Mouse (Mus musculus): ENCODE results near the gene Pde3b. TPM values are rescaled to one million over a fixed set of nuclear protein-coding genes. Genes with fewer than 3 reads are reported as not detected.
A peak's percentile ranks its signal among the peaks of the same experiment; 100 is the strongest.

Pde3b gene
- polyA plus RNA-seq, 1 experiment from 2014 or later = 11.7 TPM

DNA sequence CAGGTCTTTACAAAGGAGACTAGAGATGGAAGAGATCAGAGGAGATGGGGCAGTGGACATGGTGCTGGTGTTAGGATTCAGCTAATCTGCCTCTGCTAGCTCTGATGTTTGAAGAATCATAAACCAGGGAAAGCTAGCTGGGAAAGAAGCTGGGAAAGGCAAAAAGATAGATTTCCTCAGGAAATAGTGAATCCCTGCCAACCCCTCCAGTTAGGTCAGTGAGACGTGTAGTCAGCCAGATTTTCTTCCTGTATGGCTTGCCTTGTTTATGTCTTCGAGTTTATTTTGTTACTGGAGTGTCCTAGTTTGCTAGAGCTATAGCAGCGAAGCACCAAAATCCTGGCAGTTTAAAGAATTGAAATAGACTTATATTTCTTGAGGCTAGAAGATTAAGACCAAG is 7.1 kb downstream of the Pde3b start:
- DNase-seq (peak; percentile 16), ATAC-seq (ENCODE audit: insufficient read depth) (no peak)
- 55% methylated on average over 3 of the region's 3 CpGs for WGBS
- H3K27ac ChIP-seq (ENCODE audit: low read depth) = no peak overlapping the region
- no peak overlapping the region for H3K4me2 ChIP-seq
- H3K4me3 ChIP-seq (ENCODE audit: low read depth, low read length) = no peak overlapping the region
- no peak overlapping the region for H3K9ac ChIP-seq
- H3K36me3 ChIP-seq (ENCODE audit: insufficient read depth) = no peaks in the 10 kb centered on the region
- no peaks in the 10 kb centered on the region for H3K27me3 ChIP-seq (ENCODE audit: insufficient read depth, low read length)
- H3K4me1 ChIP-seq (ENCODE audit: insufficient read depth) = peaks cover 4% of the 10 kb centered on the region
- TF ChIP-seq CTCF (IDR thresholded peaks at IDR 0.05; ENCODE audit: low read depth) = no peak
- H3K9me3 ChIP-seq (ENCODE audit: low read depth, low read length) = no peaks in the 10 kb centered on the region

DNA sequence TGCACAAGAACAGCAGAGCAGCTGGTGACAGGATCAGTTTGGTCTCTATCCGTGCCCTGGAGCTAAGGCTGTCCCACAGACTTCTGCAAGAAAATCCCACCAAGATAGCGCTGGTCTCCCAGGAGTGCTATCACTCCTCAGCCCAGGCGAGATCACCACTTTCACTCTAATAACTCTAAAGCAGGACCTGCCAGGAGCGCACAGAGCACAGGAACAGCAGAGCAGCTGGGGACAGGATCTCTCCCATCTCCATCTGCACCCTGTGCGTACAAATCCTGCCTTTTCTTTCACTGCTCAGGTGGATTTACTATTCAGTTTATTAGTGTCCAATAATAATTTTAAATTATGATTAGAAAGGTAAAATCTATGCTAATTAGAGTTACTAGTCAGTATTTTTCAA is 14.7 kb downstream of the Pde3b start:
- Histone ChIP-seq H3K4me2 (no peak overlapping the region), H3K27ac (ENCODE audit: low read depth) (no peak overlapping the region), H3K27me3 (ENCODE audit: insufficient read depth, low read length) (no peaks in the 10 kb centered on the region), H3K4me1 (ENCODE audit: insufficient read depth) (no peaks in the 10 kb centered on the region), H3K9ac (no peak overlapping the region), H3K9me3 (ENCODE audit: low read depth, low read length) (no peaks in the 10 kb centered on the region), H3K36me3 (ENCODE audit: insufficient read depth) (no peaks in the 10 kb centered on the region), H3K4me3 (ENCODE audit: low read depth, low read length) (no peak overlapping the region)
- 83% methylated on average over 5 of the region's 5 CpGs for WGBS
- ATAC-seq (ENCODE audit: insufficient read depth) (no peak), DNase-seq (no peak)
- TF ChIP-seq CTCF (IDR thresholded peaks at IDR 0.05; ENCODE audit: low read depth) = no peak

DNA sequence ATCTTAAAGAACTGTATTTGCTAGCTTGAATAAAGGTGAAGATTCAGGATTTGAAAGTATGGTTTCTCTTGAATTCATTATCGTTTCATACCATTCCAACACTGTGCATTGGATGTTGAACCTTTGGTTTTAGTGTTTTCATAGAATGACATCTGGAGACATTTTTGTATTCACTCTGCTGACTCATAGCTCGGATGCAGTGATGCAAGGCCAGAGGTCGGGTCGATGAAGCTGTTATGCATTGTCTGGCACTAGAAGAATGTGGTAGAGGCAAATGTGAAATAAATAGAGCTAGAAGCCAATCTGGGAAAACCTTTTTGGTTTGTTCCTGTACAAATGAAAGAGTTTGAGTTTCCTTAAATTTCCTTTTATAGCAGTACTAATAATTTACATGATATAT is 16.9 kb downstream of the Pde3b start:
- H3K4me2 ChIP-seq = no peak overlapping the region
- H3K9me3 ChIP-seq (ENCODE audit: low read depth, low read length) = no peaks in the 10 kb centered on the region
- no peaks in the 10 kb centered on the region for H3K36me3 ChIP-seq (ENCODE audit: insufficient read depth)
- no peak for ATAC-seq (ENCODE audit: insufficient read depth)
- no peak overlapping the region for H3K27ac ChIP-seq (ENCODE audit: low read depth)
- no peak overlapping the region for H3K9ac ChIP-seq
- H3K4me1 ChIP-seq (ENCODE audit: insufficient read depth) = no peaks in the 10 kb centered on the region
- no peaks in the 10 kb centered on the region for H3K27me3 ChIP-seq (ENCODE audit: insufficient read depth, low read length)
- DNase-seq = no peak
- WGBS = 64% methylated on average over 4 of the region's 4 CpGs
- no peak overlapping the region for H3K4me3 ChIP-seq (ENCODE audit: low read depth, low read length)
- TF ChIP-seq CTCF (IDR thresholded peaks at IDR 0.05; ENCODE audit: low read depth) = no peak

DNA sequence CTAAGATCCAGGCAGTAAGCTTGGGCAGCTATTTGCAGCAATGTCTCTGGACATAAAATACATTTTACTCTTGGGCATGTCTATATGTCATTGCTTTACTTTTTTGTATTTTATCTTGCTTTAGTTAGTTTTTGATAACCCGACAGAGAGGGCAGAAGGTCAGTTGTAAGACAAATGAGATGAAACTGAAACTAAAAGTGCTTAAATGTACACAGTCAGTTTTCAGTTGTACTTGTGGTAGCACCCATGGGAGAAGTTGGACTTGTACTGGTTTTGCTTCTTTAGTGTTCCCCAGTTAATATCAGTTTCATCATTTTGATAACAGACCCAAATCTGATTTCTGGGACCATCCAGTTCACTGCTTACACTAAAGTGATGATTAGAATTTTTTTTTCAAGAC is 24.6 kb downstream of the Pde3b start:
- Histone ChIP-seq H3K36me3 (ENCODE audit: insufficient read depth) (no peaks in the 10 kb centered on the region), H3K27ac (ENCODE audit: low read depth) (no peak overlapping the region), H3K27me3 (ENCODE audit: insufficient read depth, low read length) (no peaks in the 10 kb centered on the region), H3K4me3 (ENCODE audit: low read depth, low read length) (no peak overlapping the region), H3K9me3 (ENCODE audit: low read depth, low read length) (no peaks in the 10 kb centered on the region), H3K4me1 (ENCODE audit: insufficient read depth) (no peaks in the 10 kb centered on the region), H3K9ac (no peak overlapping the region), H3K4me2 (no peak overlapping the region)
- WGBS = 44% methylated on average over 1 of the region's 1 CpGs
- ATAC-seq (ENCODE audit: insufficient read depth) = no peak
- no peak for TF ChIP-seq CTCF (IDR thresholded peaks at IDR 0.05; ENCODE audit: low read depth)
- DNase-seq = no peak

- ATAC-seq (ENCODE audit: insufficient read depth) (no peak), DNase-seq (no peak)
- no peaks in the 10 kb centered on the region for H3K9me3 ChIP-seq (ENCODE audit: low read depth, low read length)
- TF ChIP-seq CTCF (IDR thresholded peaks at IDR 0.05; ENCODE audit: low read depth) = no peak
- no peaks in the 10 kb centered on the region for H3K4me1 ChIP-seq (ENCODE audit: insufficient read depth)
- H3K4me2 ChIP-seq = no peak overlapping the region
- H3K27me3 ChIP-seq (ENCODE audit: insufficient read depth, low read length) = no peaks in the 10 kb centered on the region
- no peak overlapping the region for H3K4me3 ChIP-seq (ENCODE audit: low read depth, low read length)
- WGBS = 93% methylated on average over 1 of the region's 1 CpGs
- H3K9ac ChIP-seq = no peak overlapping the region
- no peaks in the 10 kb centered on the region for H3K36me3 ChIP-seq (ENCODE audit: insufficient read depth)
- no peak overlapping the region for H3K27ac ChIP-seq (ENCODE audit: low read depth)
Observed at GRCm38 (mm10) chr7:114440494-114440893, 25.4 kb downstream of the Pde3b start.

DNA sequence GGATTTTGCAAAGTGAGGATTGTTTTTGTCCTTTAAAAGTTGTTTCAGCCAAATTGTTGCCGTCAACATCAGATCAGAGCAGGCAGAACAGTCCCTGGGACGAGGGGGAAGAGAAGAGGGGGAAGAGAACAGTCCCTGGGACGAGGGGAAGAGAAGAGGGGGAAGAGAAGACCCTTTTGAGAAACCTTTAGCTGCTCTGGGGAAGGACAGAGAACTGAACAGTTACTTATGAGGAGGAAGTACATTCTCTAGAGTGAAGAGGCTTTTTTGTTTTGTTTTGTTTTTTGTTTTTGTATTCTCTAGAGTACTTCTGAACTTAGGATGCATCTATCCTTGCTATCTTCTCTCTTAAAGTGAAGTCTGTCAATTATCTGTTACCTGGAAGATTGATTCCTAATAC is 37.8 kb downstream of the Pde3b start:
- Histone ChIP-seq H3K36me3 (ENCODE audit: insufficient read depth) (no peaks in the 10 kb centered on the region), H3K4me2 (no peak overlapping the region), H3K4me1 (ENCODE audit: insufficient read depth) (no peaks in the 10 kb centered on the region), H3K9me3 (ENCODE audit: low read depth, low read length) (no peaks in the 10 kb centered on the region), H3K4me3 (ENCODE audit: low read depth, low read length) (no peak overlapping the region), H3K27me3 (ENCODE audit: insufficient read depth, low read length) (no peaks in the 10 kb centered on the region), H3K27ac (ENCODE audit: low read depth) (no peak overlapping the region), H3K9ac (no peak overlapping the region)
- ATAC-seq (ENCODE audit: insufficient read depth) = no peak
- no peak for TF ChIP-seq CTCF (IDR thresholded peaks at IDR 0.05; ENCODE audit: low read depth)
- DNase-seq = no peak
- 43% methylated on average over 3 of the region's 3 CpGs for WGBS

GRCm38 (mm10) chr7:114453300-114453990 is 38.4 kb downstream of the Pde3b start:
- H3K36me3 ChIP-seq (ENCODE audit: insufficient read depth) = no peaks in the 10 kb centered on the region
- H3K27ac ChIP-seq (ENCODE audit: low read depth) = no peak overlapping the region
- no peak overlapping the region for H3K4me2 ChIP-seq
- no peaks in the 10 kb centered on the region for H3K9me3 ChIP-seq (ENCODE audit: low read depth, low read length)
- no peak for ATAC-seq (ENCODE audit: insufficient read depth)
- no peak for DNase-seq
- no peaks in the 10 kb centered on the region for H3K27me3 ChIP-seq (ENCODE audit: insufficient read depth, low read length)
- TF ChIP-seq CTCF (IDR thresholded peaks at IDR 0.05; ENCODE audit: low read depth) = no peak
- H3K4me3 ChIP-seq (ENCODE audit: low read depth, low read length) = no peak overlapping the region
- WGBS = 71% methylated on average over 5 of the region's 5 CpGs
- H3K9ac ChIP-seq = no peak overlapping the region
- H3K4me1 ChIP-seq (ENCODE audit: insufficient read depth) = no peaks in the 10 kb centered on the region

Data from lung, embryonic 14.5 days (tissue).